Mouse (Mus musculus) c-Kit-positive CD71-positive TER-119-positive erythroid progenitor cells, embryonic 14.5 days (primary cell): Measurements from ENCODE around the gene Gfod1.

Experiments
- DNase-seq: peaks from one replicate; pipeline ENCODE4 v3.0.0-alpha.2; 2013; ENCODE audit warnings: low spot score

The Gfod1 gene

GRCm38 (mm10) chr13:43299171-43299570 is 4.8 kb downstream of the Gfod1 start:
- no peak for DNase-seq

- DNase-seq: no peak
These were observed 6.4 kb downstream of the Gfod1 start for GRCm38 (mm10) chr13:43297526-43297925.

DNA sequence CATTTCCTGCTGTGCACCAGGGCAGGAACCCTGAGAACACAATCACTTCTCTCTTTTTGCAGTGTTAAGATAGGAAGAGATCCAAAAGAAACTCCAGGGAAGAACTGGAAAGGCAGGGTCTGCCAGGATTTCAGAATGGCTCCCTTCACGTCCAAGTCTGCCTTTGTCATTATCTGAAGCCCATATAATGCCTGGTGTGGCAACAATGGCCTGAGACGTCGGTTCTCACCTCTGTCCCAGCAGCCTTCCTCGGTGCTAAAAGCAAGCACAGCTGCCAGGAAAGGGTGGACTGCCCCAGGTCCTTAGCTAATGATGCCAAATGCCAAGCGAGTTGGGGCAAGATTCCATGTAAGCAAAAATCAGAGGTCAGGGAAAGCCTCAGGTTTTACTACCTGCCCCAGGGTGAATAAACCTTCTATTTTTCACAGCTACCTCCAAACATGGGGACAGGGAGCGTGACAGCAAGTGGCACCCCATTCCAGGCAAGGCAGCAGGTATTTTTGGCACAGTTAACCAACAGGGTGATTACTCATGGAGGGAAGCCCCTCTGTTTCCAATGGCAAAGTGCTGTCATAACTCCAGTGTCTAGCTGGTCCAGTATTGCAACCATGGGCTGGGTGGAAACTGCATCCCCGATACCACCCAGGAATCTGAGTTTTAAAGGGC is 7.7 kb downstream of the Gfod1 start:
- DNase-seq: no peak

DNA sequence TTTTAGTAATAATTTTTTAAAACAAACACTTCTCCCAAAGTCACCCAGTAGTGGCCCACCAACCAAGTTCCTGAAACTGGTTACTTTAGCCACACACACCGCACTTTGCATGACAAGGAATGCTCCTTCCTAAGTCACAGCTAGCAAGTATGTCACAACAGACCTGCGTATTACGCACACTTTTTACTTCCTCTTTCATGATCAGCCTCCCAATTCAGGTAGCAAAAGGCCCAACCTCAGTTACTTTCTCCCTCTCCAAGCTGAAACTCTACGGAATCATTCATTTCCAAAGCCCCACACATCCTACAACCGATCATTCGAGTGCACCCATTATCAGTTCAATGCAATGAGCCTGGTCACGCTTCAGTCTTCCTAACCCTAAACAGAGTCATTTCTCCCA is 8.3 kb downstream of the Gfod1 start:
- DNase-seq: no peak

GRCm38 (mm10) chr13:43294957-43295590 is 8.9 kb downstream of the Gfod1 start:
- DNase-seq: no peak

- no peak for DNase-seq
These were observed 11.1 kb downstream of the Gfod1 start for GRCm38 (mm10) chr13:43292892-43293291.

- DNase-seq: no peak
These were observed 14.9 kb downstream of the Gfod1 start for GRCm38 (mm10) chr13:43289076-43289475.

GRCm38 (mm10) chr13:43288444-43288843 is 15.5 kb downstream of the Gfod1 start:
- DNase-seq: no peak

DNA sequence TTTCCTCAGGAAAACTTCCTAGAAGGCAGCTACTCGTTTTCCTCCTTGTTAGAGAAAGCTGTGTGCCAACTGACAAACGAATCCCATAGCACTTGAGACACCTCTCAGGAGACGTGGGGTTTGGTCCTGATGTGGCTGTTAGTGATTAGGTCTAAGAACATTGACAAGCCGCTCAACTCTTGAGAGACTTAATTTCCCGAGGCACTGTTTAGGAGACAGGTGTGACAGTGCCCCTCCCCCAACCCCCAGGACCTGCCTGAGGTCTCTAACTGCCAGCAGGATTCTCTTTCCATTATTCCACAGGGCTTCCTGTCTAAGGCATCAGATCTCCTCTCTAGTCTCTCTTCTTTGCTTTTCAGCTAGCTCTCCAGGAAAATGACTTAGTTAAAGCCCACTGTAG is 15.9 kb downstream of the Gfod1 start:
- no peak for DNase-seq

GRCm38 (mm10) chr13:43286836-43287235 is 17.1 kb downstream of the Gfod1 start:
- DNase-seq: no peak

- DNase-seq: no peak
These were observed 19.2 kb downstream of the Gfod1 start for GRCm38 (mm10) chr13:43284711-43285151.

DNA sequence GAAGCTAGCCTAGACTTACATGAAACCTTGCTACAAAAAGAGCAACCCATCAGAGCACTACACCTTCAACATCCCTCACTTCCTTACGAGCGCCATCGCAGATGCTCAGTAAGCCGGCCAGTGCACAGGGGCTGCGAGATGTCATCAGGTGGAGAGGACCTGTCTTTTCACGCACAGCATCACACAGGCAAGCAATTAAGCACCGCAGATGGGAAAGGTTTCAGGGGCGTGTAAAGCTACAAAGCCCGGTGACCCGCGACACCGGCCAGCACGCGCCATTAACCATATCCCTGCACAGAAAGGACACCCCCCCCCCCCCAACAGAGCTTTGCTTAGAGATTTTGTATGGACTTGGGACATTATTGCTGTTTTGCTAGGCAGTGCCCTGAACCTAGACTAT is 30.1 kb downstream of the Gfod1 start:
- DNase-seq: no peak

GRCm38 (mm10) chr13:43272303-43273135 is 31.5 kb downstream of the Gfod1 start:
- DNase-seq: no peak

- no peak for DNase-seq
These were observed 32.5 kb downstream of the Gfod1 start for GRCm38 (mm10) chr13:43271481-43271880.

DNA sequence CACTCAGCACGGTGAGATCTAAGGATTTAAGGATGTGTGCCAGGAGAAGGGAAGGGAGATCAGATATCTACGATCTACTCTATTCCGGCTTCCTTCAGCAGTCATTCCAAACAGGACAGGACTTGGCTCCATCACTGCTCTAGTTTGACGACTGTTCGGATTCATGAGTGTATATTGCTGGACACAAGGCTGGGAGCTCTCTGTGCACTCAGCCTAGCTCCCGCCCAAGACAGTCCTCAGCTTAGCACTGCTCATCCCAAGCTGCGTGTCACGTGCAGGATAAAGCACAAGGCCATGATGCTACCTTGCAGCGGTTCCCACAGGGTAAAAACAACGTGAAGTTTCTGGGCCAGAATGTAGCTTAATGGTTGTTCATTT is 33.8 kb downstream of the Gfod1 start:
- DNase-seq: no peak

DNA sequence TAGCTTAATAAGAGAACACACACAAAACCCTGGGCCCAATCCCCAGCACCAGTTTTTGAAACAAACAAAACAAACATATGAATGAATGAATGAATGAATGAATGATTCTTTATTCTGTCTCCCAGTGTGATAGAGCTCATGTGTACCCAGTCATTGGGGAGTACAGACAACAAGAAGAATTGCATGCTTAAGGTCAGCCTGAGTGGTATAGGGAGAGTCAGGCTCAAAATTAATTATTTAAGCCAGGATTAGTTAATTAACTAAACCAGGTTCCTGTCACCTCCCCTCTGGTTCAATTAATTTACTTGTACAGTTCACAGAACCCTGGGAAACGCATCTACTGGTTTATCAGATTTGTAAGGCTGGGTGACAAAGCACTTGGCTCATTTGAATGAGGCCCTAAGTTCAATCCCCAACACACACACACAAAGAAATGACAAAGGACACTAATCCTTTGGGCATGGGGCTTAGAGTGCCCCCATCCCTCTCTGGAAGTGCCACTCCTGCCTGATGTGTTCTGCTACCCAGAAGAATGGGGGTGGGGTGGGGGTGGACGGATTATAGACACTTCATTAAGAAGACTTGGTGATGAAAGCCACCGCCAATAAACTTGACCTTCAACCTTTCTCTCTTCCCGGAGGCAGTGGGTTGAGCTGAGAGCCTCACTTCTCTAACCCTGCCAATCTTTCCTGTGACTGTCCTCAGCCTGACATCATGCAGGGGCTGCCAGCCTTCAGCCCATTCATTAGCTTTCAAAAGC is 34.3 kb downstream of the Gfod1 start:
- DNase-seq: no peak

- DNase-seq: no peak
These were observed 35.2 kb downstream of the Gfod1 start for GRCm38 (mm10) chr13:43268539-43269327.

DNA sequence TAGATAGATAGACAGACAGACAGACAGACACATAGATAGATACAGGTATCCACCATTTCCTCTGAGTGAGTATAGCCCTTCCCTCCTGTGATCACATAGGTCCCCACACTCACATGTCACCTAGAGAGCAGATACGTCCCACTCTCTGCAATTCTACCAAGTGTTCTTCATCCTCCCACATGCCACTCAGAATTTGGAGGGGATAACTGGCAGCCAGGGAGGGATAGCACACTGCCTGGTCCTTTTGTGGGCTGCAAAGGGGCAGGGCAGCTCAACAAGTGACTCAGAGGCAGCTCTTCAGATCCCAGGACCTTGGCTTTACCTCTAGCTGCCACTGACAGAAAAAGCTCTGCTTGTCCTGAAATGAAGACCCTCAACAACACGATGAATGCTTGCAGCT is 36.1 kb downstream of the Gfod1 start:
- no peak for DNase-seq

- DNase-seq: no peak
These were observed 36.8 kb downstream of the Gfod1 start for GRCm38 (mm10) chr13:43267216-43267615.

GRCm38 (mm10) chr13:43266333-43266732 is 37.6 kb downstream of the Gfod1 start:
- DNase-seq: no peak

GRCm38 (mm10) chr13:43265116-43265515 is 38.9 kb downstream of the Gfod1 start:
- DNase-seq: no peak

GRCm38 (mm10) chr13:43263646-43264045 is 40.3 kb downstream of the Gfod1 start:
- no peak for DNase-seq
